Mouse (Mus musculus) hindbrain, postnatal 0 days (tissue): Measurements from ENCODE around the gene Spty2d1. TPM values are rescaled to one million over a fixed set of nuclear protein-coding genes. Genes with fewer than 3 reads are reported as not detected.

Experiments
- ATAC-seq: fragments of 200-750 bp; cut with Nextera tagmentation; 2 replicates; pipeline ENCODE4 v1.8.0; 2017; ENCODE audit warnings: mild to moderate bottlenecking, moderate TSS enrichment, moderate library complexity
- DNase-seq: peaks from one replicate; pipeline ENCODE4 v3.0.0-alpha.2; 2015; ENCODE audit warnings: low spot score
- H3K27ac ChIP-seq: fragments of 300-500 bp; sonication (generic); 2 replicates; pipeline ENCODE4 v1.5.1; 2014; ENCODE audit warnings: mild to moderate bottlenecking
- H3K27me3 ChIP-seq: fragments of 300-500 bp; sonication (generic); 2 replicates; pipeline ENCODE4 v1.6.1; 2014; ENCODE audit warnings: low read length, mixed read lengths; ENCODE audit not compliant: insufficient read depth
- H3K36me3 ChIP-seq: fragments of 300-500 bp; sonication (generic); 2 replicates; pipeline ENCODE4 v1.6.1; 2014; ENCODE audit warnings: low read length, mixed read lengths; ENCODE audit not compliant: insufficient read depth
- H3K4me1 ChIP-seq: fragments of 300-500 bp; sonication (generic); 2 replicates; pipeline ENCODE4 v1.6.1; 2014; ENCODE audit warnings: antibody characterized with exemption, low read length, mixed read lengths; ENCODE audit not compliant: insufficient read depth
- H3K4me2 ChIP-seq: fragments of 300-500 bp; sonication (generic); 2 replicates; pipeline ENCODE4 v1.6.1; 2014; ENCODE audit warnings: low read depth, mild to moderate bottlenecking, low read length, moderate library complexity, mixed read lengths
- H3K4me3 ChIP-seq: fragments of 300-500 bp; sonication (generic); 2 replicates; pipeline ENCODE4 v1.5.1; 2014; ENCODE audit warnings: low read length
- H3K9ac ChIP-seq: fragments of 300-500 bp; sonication (generic); replicated peaks from 2 replicates; pipeline ENCODE4 v1.6.1; 2014; ENCODE audit warnings: mild to moderate bottlenecking, low read length, moderate library complexity, mixed read lengths
- H3K9me3 ChIP-seq: fragments of 300-500 bp; sonication (generic); 2 replicates; pipeline ENCODE4 v1.6.1; 2016; ENCODE audit warnings: low read length, mixed read lengths
- CTCF ChIP-seq: IDR thresholded peaks from 2 replicates; pipeline ENCODE4 v1.5.1; 2016; ENCODE audit warnings: antibody characterized with exemption, control low read depth, low read depth
- WGBS: fragments of 180-500 bp; shearing (Covaris S2); extraction: QIAGEN DNeasy Blood & Tissue Kit; methylation state at CpG from one replicate; pipeline ENCODE4 v1.1.7; 2014; 5-methylcytosine and 5-hydroxymethylcytosine counted together
- polyA plus RNA-seq: library from polyadenylated mRNA; unstranded; fragments of >200 nt; fragmentation: Nextera tagmentation; extraction: Ambion mirVana; gene quantifications from 2 replicates; pipeline ENCODE4 v1.2.1, GENCODE M21; 2015
- total RNA-seq: library from RNA; depleted of rRNA; stranded (reverse); fragments of >200 nt; gene quantifications from 2 replicates; pipeline ENCODE4 v1.2.3, GENCODE M21; 2014

Spty2d1 gene
- total and polyA plus RNA-seq, 2 experiments from 2014 or later, result 5.8 to 9.1 TPM

DNA sequence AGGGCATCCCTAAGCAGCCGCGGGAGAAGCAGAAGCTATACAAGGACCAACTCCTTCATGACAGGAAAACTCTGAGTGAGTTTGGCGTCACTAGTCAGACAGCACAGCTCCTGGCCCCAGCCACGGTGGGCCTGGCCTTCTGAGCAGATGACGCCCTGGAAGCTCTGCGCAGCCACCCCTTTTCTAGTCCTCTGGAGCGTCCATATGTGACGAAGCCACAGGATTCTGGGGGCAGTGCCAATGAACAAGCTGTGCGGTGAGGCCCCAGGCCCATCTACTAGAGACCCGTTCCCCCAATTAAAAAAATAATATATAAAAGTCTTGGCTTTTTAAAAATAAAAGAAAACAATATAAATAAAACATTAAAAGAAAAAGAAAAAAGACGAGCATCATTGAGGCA is 32.8 kb downstream of the Spty2d1 start:
- WGBS, result 83% methylated on average over 11 of the region's 11 CpGs
- Histone ChIP-seq H3K9ac (no peak overlapping the region), H3K4me3 (no peak overlapping the region), H3K9me3 (no peaks in the 10 kb centered on the region), H3K4me2 (no peak overlapping the region), H3K27me3 (no peaks in the 10 kb centered on the region), H3K36me3 (no peaks in the 10 kb centered on the region), H3K4me1 (no peaks in the 10 kb centered on the region), H3K27ac (no peak overlapping the region)
- ATAC-seq (no peak), DNase-seq (peak; percentile 2)
- TF ChIP-seq CTCF, result no peak

DNA sequence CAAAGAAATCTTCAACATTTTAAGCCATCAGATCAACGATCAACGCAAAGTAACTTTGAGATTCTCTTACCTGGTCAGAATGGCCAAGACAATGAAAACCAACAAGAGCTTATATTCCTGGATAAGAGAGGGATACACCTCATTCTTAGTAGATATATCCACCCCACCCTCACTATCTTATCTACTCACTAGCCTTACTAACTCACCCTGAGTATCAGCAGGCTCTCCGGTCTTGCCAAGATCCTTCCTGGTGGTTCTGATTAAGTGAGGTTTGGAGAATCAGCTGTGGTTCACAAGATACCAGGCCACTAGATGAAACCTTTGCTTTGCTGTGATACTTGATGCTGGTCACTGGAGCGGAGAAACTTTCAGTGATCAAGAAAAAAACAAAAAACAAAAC is 33.6 kb downstream of the Spty2d1 start:
- Histone ChIP-seq H3K36me3 (no peaks in the 10 kb centered on the region), H3K4me2 (no peak overlapping the region), H3K9ac (no peak overlapping the region), H3K9me3 (no peaks in the 10 kb centered on the region), H3K27ac (no peak overlapping the region), H3K4me3 (no peak overlapping the region), H3K27me3 (no peaks in the 10 kb centered on the region), H3K4me1 (no peaks in the 10 kb centered on the region)
- ATAC-seq (no peak), DNase-seq (no peak)
- no peak for TF ChIP-seq CTCF
- WGBS, result 98% methylated on average over 4 of the region's 4 CpGs

DNA sequence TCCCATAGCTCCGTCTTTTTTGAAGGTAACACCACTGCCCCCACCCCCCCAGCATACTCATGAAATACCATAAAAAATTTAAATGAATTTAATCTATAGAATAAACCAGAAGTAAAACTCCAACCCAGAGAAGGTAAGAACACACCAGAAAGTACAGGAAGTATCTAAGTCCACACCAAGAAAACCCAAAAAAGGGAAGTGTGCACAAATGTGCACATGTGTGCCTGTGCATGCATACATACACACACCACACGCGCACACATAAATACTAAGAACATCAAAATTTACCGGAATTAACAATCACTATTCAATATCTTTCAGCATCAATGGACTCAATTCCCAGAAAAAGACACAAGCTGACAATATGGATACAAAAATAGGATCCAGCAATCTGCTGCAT is 38.3 kb downstream of the Spty2d1 start:
- Histone ChIP-seq H3K27ac (no peak overlapping the region), H3K9ac (no peak overlapping the region), H3K36me3 (no peaks in the 10 kb centered on the region), H3K27me3 (no peaks in the 10 kb centered on the region), H3K4me2 (no peak overlapping the region), H3K4me1 (no peaks in the 10 kb centered on the region), H3K9me3 (no peaks in the 10 kb centered on the region), H3K4me3 (no peak overlapping the region)
- ATAC-seq (no peak), DNase-seq (no peak)
- TF ChIP-seq CTCF, result no peak
- 91% methylated on average over 4 of the region's 4 CpGs for WGBS

DNA sequence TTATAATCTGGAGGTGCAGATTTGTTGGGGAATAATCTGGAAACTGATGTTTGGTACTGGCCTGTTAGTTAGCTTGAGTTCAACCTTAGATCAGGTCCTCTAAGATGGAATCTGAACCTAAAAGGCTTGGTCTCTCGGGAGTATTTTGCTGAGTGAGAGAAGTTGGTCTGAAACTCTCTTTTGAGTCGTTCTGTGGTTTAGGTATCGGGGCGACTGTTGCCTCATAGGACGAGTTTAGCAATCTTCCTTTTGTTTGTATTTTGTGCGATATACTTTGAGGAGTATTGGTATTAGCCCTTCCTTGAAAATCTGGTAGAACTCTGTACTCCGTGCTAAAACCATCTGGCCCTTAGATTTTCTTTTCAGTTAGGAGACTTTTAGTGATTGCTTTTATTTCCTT is 44.1 kb downstream of the Spty2d1 start:
- no peaks in the 10 kb centered on the region for H3K9me3 ChIP-seq
- ATAC-seq (no peak), DNase-seq (no peak)
- H3K27me3 ChIP-seq, result no peaks in the 10 kb centered on the region
- H3K4me1 ChIP-seq, result no peaks in the 10 kb centered on the region
- H3K27ac ChIP-seq, result no peak overlapping the region
- TF ChIP-seq CTCF, result no peak
- 86% methylated on average over 7 of the region's 7 CpGs for WGBS
- H3K36me3 ChIP-seq, result no peaks in the 10 kb centered on the region
- H3K4me2 ChIP-seq, result no peak overlapping the region
- no peak overlapping the region for H3K4me3 ChIP-seq
- no peak overlapping the region for H3K9ac ChIP-seq

DNA sequence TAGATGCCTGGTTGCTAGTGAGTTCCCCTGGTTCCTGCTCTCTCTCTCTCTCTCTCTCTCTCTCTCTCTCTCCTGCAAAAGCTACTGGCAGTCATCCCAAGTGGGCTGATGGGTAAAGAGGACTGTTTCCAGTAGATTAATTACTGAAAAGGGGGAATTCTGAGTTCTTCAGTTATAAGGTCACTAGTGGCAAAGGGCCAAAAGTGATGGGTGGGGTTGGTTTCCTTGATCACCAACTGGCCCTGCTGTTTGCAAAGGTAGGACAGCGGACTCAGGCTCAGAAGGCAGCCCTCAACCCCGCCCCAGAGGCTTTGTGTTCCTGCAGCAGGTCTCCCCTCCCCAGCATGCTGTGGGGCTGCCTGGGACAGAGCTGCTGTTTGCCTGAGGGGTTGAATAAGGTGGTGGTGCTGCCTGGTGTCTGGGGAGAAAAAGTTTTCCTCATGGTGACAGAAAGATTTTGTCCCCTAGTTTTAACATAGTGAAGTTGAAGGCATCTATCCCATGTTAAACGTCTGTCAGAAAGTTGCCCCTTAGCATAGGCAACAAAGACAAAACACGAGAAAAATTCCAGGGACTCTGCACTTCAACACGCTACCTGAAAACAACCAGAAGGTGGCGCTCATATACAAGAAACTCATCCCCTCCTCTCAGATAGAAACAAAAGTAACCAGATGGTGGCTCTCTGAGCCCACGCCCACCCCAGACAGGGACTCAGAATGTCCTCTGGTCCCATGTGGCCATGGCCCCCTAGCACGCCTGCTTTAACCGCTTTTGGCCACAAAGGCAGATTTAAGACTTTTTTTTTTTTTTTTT is 45.2 kb downstream of the Spty2d1 start:
- WGBS, result 2% methylated on average over 9 of the region's 9 CpGs
- H3K9me3 ChIP-seq, result no peaks in the 10 kb centered on the region
- ATAC-seq (peak; percentile 76), DNase-seq (peak; percentile 93)
- H3K4me1 ChIP-seq, result no peaks in the 10 kb centered on the region; the same call in 1 of the 2 replicates
- peak overlapping the region; percentile 15; the same call in 1 of the 2 replicates for H3K27ac ChIP-seq
- TF ChIP-seq CTCF, result peak; percentile 89
- peak overlapping the region; percentile 19; the same call in 1 of the 2 replicates for H3K4me2 ChIP-seq
- no peak overlapping the region for H3K4me3 ChIP-seq
- no peaks in the 10 kb centered on the region for H3K27me3 ChIP-seq
- no peak overlapping the region for H3K9ac ChIP-seq
- H3K36me3 ChIP-seq, result no peaks in the 10 kb centered on the region

DNA sequence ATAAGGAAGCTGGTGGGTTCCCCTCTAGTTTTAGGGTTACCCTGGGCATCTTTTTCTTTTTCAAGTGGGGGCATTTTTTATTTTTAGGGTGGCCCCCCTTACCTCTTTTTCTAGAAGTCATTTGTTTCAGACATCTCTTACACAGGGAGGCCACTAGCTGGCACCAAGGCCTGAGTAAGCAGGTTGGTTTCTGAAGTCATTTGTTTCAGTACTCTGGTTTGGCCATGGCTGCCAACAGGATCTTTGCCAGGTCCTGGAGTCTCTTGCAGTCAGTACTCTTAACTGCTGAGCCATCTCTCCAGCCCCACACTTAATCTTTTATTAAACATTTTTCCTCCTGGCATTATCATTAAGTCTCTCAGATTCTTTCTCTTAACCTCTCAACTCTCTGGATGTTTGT is 46.1 kb downstream of the Spty2d1 start:
- Histone ChIP-seq H3K27ac (no peak overlapping the region; the same call in 1 of the 2 replicates), H3K36me3 (no peaks in the 10 kb centered on the region), H3K4me3 (no peak overlapping the region), H3K9ac (no peak overlapping the region), H3K27me3 (no peaks in the 10 kb centered on the region), H3K9me3 (no peaks in the 10 kb centered on the region), H3K4me2 (no peak overlapping the region), H3K4me1 (no peaks in the 10 kb centered on the region; the same call in 1 of the 2 replicates)
- DNase-seq, result peak; percentile 69
- ATAC-seq, result no peak
- no peak for TF ChIP-seq CTCF

DNA sequence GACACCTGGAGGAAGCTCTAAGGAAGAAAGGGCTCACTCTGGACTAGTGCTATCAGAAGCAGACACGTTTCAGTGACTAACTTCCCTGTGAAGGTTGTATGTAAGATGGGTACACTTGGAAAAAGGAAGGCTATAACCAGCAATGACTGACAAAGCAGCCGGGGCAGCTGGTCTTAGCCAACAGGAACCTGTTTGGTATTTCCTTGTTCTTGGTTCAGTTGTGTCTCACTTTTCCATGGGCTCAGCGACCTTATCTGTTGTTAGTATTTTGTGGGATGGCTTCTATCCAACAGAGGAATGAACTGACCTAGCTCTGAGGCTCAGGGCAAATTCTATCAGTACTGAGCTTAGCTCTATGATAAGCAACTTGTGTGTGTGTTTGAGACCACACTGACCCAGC is 47.2 kb downstream of the Spty2d1 start:
- Histone ChIP-seq H3K36me3 (no peaks in the 10 kb centered on the region), H3K27me3 (no peaks in the 10 kb centered on the region), H3K27ac (no peak overlapping the region), H3K9me3 (no peaks in the 10 kb centered on the region), H3K4me3 (no peak overlapping the region), H3K4me2 (no peak overlapping the region), H3K9ac (no peak overlapping the region), H3K4me1 (no peaks in the 10 kb centered on the region; the same call in 1 of the 2 replicates)
- 64% methylated on average over 3 of the region's 3 CpGs for WGBS
- no peak for DNase-seq
- no peak for ATAC-seq
- TF ChIP-seq CTCF, result no peak
